Mouse (Mus musculus) forebrain, embryonic 16.5 days (tissue): Measurements from ENCODE around the gene Prmt7. TPM values are rescaled to one million over a fixed set of nuclear protein-coding genes. Genes with fewer than 3 reads are reported as not detected.
"Not testable (repeated sequence)": the region's sequence is repeated elsewhere in the genome, so short reads cannot be mapped to it uniquely, and the experiment has no call there.

Experiments used
- ATAC-seq: fragments of 200-750 bp; cut with Nextera tagmentation; 2 replicates; pipeline ENCODE4 v1.8.0; 2017; ENCODE audit warnings: mild to moderate bottlenecking, moderate library complexity
- H3K27ac ChIP-seq: fragments of 300-500 bp; sonication (generic); 2 replicates; pipeline ENCODE4 v1.5.1; 2014; ENCODE audit warnings: low read length, control low read depth
- H3K27me3 ChIP-seq: fragments of 300-500 bp; sonication (generic); replicated peaks from 2 replicates; pipeline ENCODE4 v1.6.1; 2014; ENCODE audit warnings: low read length; ENCODE audit not compliant: control insufficient read depth, insufficient read depth
- H3K36me3 ChIP-seq: fragments of 300-500 bp; sonication (generic); 2 replicates; pipeline ENCODE4 v1.6.1; 2014; ENCODE audit not compliant: control insufficient read depth, insufficient read depth
- H3K4me1 ChIP-seq: fragments of 300-500 bp; sonication (generic); replicated peaks from 2 replicates; pipeline ENCODE4 v1.6.1; 2014; ENCODE audit warnings: low read length; ENCODE audit not compliant: control insufficient read depth, insufficient read depth
- H3K4me2 ChIP-seq: fragments of 300-500 bp; sonication (generic); 2 replicates; pipeline ENCODE4 v1.6.1; 2014; ENCODE audit warnings: mild to moderate bottlenecking, low read length, control low read depth
- H3K4me3 ChIP-seq: fragments of 300-500 bp; sonication (generic); replicated peaks from 2 replicates; pipeline ENCODE4 v1.5.1; 2014; ENCODE audit warnings: mild to moderate bottlenecking, low read length, control low read depth
- H3K9ac ChIP-seq: fragments of 300-500 bp; sonication (generic); replicated peaks from 2 replicates; pipeline ENCODE4 v1.6.1; 2014; ENCODE audit warnings: low read depth, low read length, control low read depth
- H3K9me3 ChIP-seq: fragments of 300-500 bp; sonication (generic); 2 replicates; pipeline ENCODE4 v1.6.1; 2016; ENCODE audit warnings: low read length; ENCODE audit not compliant: control insufficient read depth
- WGBS: fragments of 180-500 bp; shearing (Covaris S2); extraction: QIAGEN DNeasy Blood & Tissue Kit; methylation state at CpG from one replicate; pipeline ENCODE4 v1.1.7; 2014; 5-methylcytosine and 5-hydroxymethylcytosine counted together
- polyA plus RNA-seq: library from polyadenylated mRNA; unstranded; fragments of >200 nt; fragmentation: Nextera tagmentation; extraction: Ambion mirVana; gene quantifications from 2 replicates; pipeline ENCODE4 v1.2.1, GENCODE M21; 2015

Gene Prmt7
- polyA plus RNA-seq, 1 experiment from 2014 or later, result 55.3 TPM

- Histone ChIP-seq H3K36me3 (no peaks in the 10 kb centered on the region), H3K4me2 (no peak overlapping the region), H3K4me1 (peaks cover 7% of the 10 kb centered on the region), H3K4me3 (no peak overlapping the region), H3K9me3 (no peaks in the 10 kb centered on the region), H3K27ac (no peak overlapping the region), H3K9ac (no peak overlapping the region), H3K27me3 (no peaks in the 10 kb centered on the region)
- ATAC-seq, result no peak
- WGBS, result 70% methylated on average over 2 of the region's 2 CpGs
These were observed 32.3 kb upstream of the Prmt7 start for GRCm38 (mm10) chr8:106178428-106178827.

- 60% methylated on average over 8 of the region's 8 CpGs for WGBS
- Histone ChIP-seq H3K9me3 (no peaks in the 10 kb centered on the region), H3K4me2 (no peak overlapping the region), H3K27me3 (no peaks in the 10 kb centered on the region), H3K36me3 (0 out of 2 replicates have a peak, but pooled peaks cover 8% of the 10 kb centered on the region), H3K4me3 (no peak overlapping the region), H3K27ac (no peak overlapping the region; the same call in 1 of the 2 replicates), H3K4me1 (peaks cover 3% of the 10 kb centered on the region; the same call in 1 of the 2 replicates), H3K9ac (no peak overlapping the region)
- ATAC-seq, result peak; percentile 82
These were observed 25.0 kb upstream of the Prmt7 start for GRCm38 (mm10) chr8:106185628-106186270.

- 92% methylated on average over 3 of the region's 3 CpGs for WGBS
- no peak overlapping the region for H3K9ac ChIP-seq
- no peak for ATAC-seq
- peaks cover 3% of the 10 kb centered on the region; the same call in 1 of the 2 replicates for H3K4me1 ChIP-seq
- no peaks in the 10 kb centered on the region for H3K9me3 ChIP-seq
- no peak overlapping the region for H3K27ac ChIP-seq
- H3K4me3 ChIP-seq, result no peak overlapping the region
- H3K36me3 ChIP-seq, result 0 out of 2 replicates have a peak, but pooled peaks cover 8% of the 10 kb centered on the region
- H3K27me3 ChIP-seq, result no peaks in the 10 kb centered on the region
- no peak overlapping the region for H3K4me2 ChIP-seq
These were observed 24.3 kb upstream of the Prmt7 start for GRCm38 (mm10) chr8:106186394-106186793.

GRCm38 (mm10) chr8:106189162-106189561 is 21.6 kb upstream of the Prmt7 start:
- no peak overlapping the region for H3K4me3 ChIP-seq
- H3K4me2 ChIP-seq, result no peak overlapping the region
- H3K9ac ChIP-seq, result no peak overlapping the region
- WGBS, result 88% methylated on average over 4 of the region's 4 CpGs
- no peak overlapping the region for H3K27ac ChIP-seq
- peaks cover 20% of the 10 kb centered on the region for H3K36me3 ChIP-seq
- H3K4me1 ChIP-seq, result peaks cover 3% of the 10 kb centered on the region; the same call in 1 of the 2 replicates
- no peaks in the 10 kb centered on the region for H3K9me3 ChIP-seq
- no peak for ATAC-seq
- H3K27me3 ChIP-seq, result no peaks in the 10 kb centered on the region

GRCm38 (mm10) chr8:106191639-106192038 is 19.1 kb upstream of the Prmt7 start:
- no peaks in the 10 kb centered on the region for H3K27me3 ChIP-seq
- peaks cover 32% of the 10 kb centered on the region for H3K36me3 ChIP-seq
- no peaks in the 10 kb centered on the region for H3K4me1 ChIP-seq
- H3K27ac ChIP-seq, result no peak overlapping the region
- no peak for ATAC-seq
- no peak overlapping the region for H3K9ac ChIP-seq
- H3K9me3 ChIP-seq, result no peaks in the 10 kb centered on the region
- H3K4me3 ChIP-seq, result no peak overlapping the region
- H3K4me2 ChIP-seq, result no peak overlapping the region
- 95% methylated on average over 5 of the region's 5 CpGs for WGBS

- Histone ChIP-seq H3K27me3 (no peaks in the 10 kb centered on the region), H3K4me2 (no peak overlapping the region), H3K4me1 (no peaks in the 10 kb centered on the region), H3K36me3 (peaks cover 30% of the 10 kb centered on the region), H3K9me3 (no peaks in the 10 kb centered on the region), H3K9ac (no peak overlapping the region), H3K4me3 (no peak overlapping the region), H3K27ac (no peak overlapping the region)
- 93% methylated on average over 6 of the region's 6 CpGs for WGBS
- no peak for ATAC-seq
These were observed 17.6 kb upstream of the Prmt7 start for GRCm38 (mm10) chr8:106193162-106193561.

GRCm38 (mm10) chr8:106194062-106194461 is 16.7 kb upstream of the Prmt7 start:
- peaks cover 31% of the 10 kb centered on the region for H3K36me3 ChIP-seq
- no peak for ATAC-seq
- no peak overlapping the region for H3K4me2 ChIP-seq

GRCm38 (mm10) chr8:106198741-106199140 is 12.0 kb upstream of the Prmt7 start:
- no peak overlapping the region for H3K27ac ChIP-seq
- no peaks in the 10 kb centered on the region for H3K27me3 ChIP-seq
- ATAC-seq, result no peak
- H3K9me3 ChIP-seq, result no peaks in the 10 kb centered on the region
- 9% methylated on average over 1 of the region's 1 CpGs for WGBS
- H3K36me3 ChIP-seq, result peaks cover 38% of the 10 kb centered on the region
- no peak overlapping the region for H3K4me2 ChIP-seq
- no peak overlapping the region for H3K4me3 ChIP-seq
- no peak overlapping the region for H3K9ac ChIP-seq
- no peaks in the 10 kb centered on the region for H3K4me1 ChIP-seq

More at GRCm38 (mm10) chr8:106194062-106194461, 16.7 kb upstream of the Prmt7 start:
- 91% methylated on average over 5 of the region's 5 CpGs for WGBS
- no peak overlapping the region for H3K9ac ChIP-seq
- H3K4me1 ChIP-seq, result no peaks in the 10 kb centered on the region
- H3K27me3 ChIP-seq, result no peaks in the 10 kb centered on the region
- H3K4me3 ChIP-seq, result no peak overlapping the region
- H3K9me3 ChIP-seq, result no peaks in the 10 kb centered on the region
- no peak overlapping the region for H3K27ac ChIP-seq

GRCm38 (mm10) chr8:106199596-106199995 is 11.1 kb upstream of the Prmt7 start:
- WGBS, result 80% methylated on average over 3 of the region's 3 CpGs
- H3K4me1 ChIP-seq, H3K4me2 ChIP-seq, H3K9ac ChIP-seq, H3K4me3 ChIP-seq, ATAC-seq, H3K9me3 ChIP-seq, H3K27ac ChIP-seq, H3K27me3 ChIP-seq: not testable (repeated sequence)
- H3K36me3 ChIP-seq, result peaks cover 35% of the 10 kb centered on the region
